Mouse (Mus musculus): ENCODE results near the gene Cd79a. TPM values are rescaled to one million over a fixed set of nuclear protein-coding genes. Genes with fewer than 3 reads are reported as not detected.
A peak's percentile ranks its signal among the peaks of the same experiment; 100 is the strongest.
"Not testable (repeated sequence)": the region's sequence is repeated elsewhere in the genome, so short reads cannot be mapped to it uniquely, and the experiment has no call there.

The Cd79a gene
- total RNA-seq, 4 experiments from 2014 or later: 0.44 to 2.1 (median 1.2) TPM

- DNase-seq: no peak
Measured at GRCm38 (mm10) chr7:24886308-24886633, 10.9 kb upstream of the Cd79a start.

GRCm38 (mm10) chr7:24887096-24887495, 10.1 kb upstream of the Cd79a start:
- DNase-seq: no peak

- no peak for DNase-seq
Measured at GRCm38 (mm10) chr7:24889431-24890220, 7.6 kb upstream of the Cd79a start.

- DNase-seq: peak; percentile 52
Measured at GRCm38 (mm10) chr7:24890281-24891216, 6.6 kb upstream of the Cd79a start.

- DNase-seq: no peak
Measured at GRCm38 (mm10) chr7:24891241-24892124, 5.7 kb upstream of the Cd79a start.

- DNase-seq: no peak
Measured at GRCm38 (mm10) chr7:24892125-24892583, 5.0 kb upstream of the Cd79a start.

- DNase-seq: not testable (repeated sequence)
Measured at GRCm38 (mm10) chr7:24895749-24896148, 1.4 kb upstream of the Cd79a start.

GRCm38 (mm10) chr7:24896269-24896668, 912 bp upstream of the Cd79a start:
- DNase-seq: no peak

GRCm38 (mm10) chr7:24897959-24898358, 778 bp downstream of the Cd79a start:
- no peak for DNase-seq

- no peak for DNase-seq
Measured at GRCm38 (mm10) chr7:24901114-24901513, 3.9 kb downstream of the Cd79a start.

GRCm38 (mm10) chr7:24901842-24902241, 4.7 kb downstream of the Cd79a start:
- no peak for DNase-seq

- no peak for DNase-seq
Measured at GRCm38 (mm10) chr7:24902264-24902629, 5.1 kb downstream of the Cd79a start.

GRCm38 (mm10) chr7:24902630-24903443, 5.7 kb downstream of the Cd79a start, which contains the start of gene Arhgef1:
Gene Arhgef1 (plus strand): TSS chr7:24902912.
- peak; percentile 47 for DNase-seq

GRCm38 (mm10) chr7:24903444-24903825, 6.3 kb downstream of the Cd79a start:
- DNase-seq: no peak

GRCm38 (mm10) chr7:24904070-24904483, 6.9 kb downstream of the Cd79a start:
- peak; percentile 97 for DNase-seq

GRCm38 (mm10) chr7:24904936-24905335, 7.8 kb downstream of the Cd79a start:
- no peak for DNase-seq

- no peak for DNase-seq
Measured at GRCm38 (mm10) chr7:24906551-24906950, 9.4 kb downstream of the Cd79a start.

- DNase-seq: no peak
Measured at GRCm38 (mm10) chr7:24907211-24907748, 10.1 kb downstream of the Cd79a start.

GRCm38 (mm10) chr7:24912480-24912879, 15.3 kb downstream of the Cd79a start:
- DNase-seq: no peak

- DNase-seq: no peak
Measured at GRCm38 (mm10) chr7:24918763-24919323, 21.7 kb downstream of the Cd79a start.

GRCm38 (mm10) chr7:24919728-24920127, 22.5 kb downstream of the Cd79a start:
- no peak for DNase-seq

Data from adrenal gland, adult 8-10 months (tissue).